Mouse (Mus musculus) liver, embryonic 14.5 days (tissue): ENCODE results near the gene Sstr1. TPM values are rescaled to one million over a fixed set of nuclear protein-coding genes. Genes with fewer than 3 reads are reported as not detected.

Source experiments
- ATAC-seq: fragments of 200-750 bp; cut with Nextera tagmentation; 2 replicates; pipeline ENCODE4 v1.8.0; 2017; ENCODE audit warnings: moderate number of reproducible peaks, mild to moderate bottlenecking, moderate library complexity; ENCODE audit not compliant: insufficient read depth
- DNase-seq, 3 experiments: peaks; one replicate each; pipeline ENCODE4 v3.0.0-alpha.2; 2012 to 2013; ENCODE audit warnings: low read depth in 3 of 3, low spot score in 3 of 3
- H3K27ac ChIP-seq: fragments of 300-500 bp; sonication (generic); 2 replicates; pipeline ENCODE4 v1.5.1; 2014; ENCODE audit warnings: moderate library complexity, mild to moderate bottlenecking, control low read depth, inconsistent platforms
- H3K27me3 ChIP-seq: fragments of 300-500 bp; sonication (generic); 2 replicates; pipeline ENCODE4 v1.6.1; 2014; ENCODE audit warnings: mild to moderate bottlenecking, low read length, moderate library complexity; ENCODE audit not compliant: control insufficient read depth, insufficient read depth
- H3K36me3 ChIP-seq: fragments of 300-500 bp; sonication (generic); replicated peaks from 2 replicates; pipeline ENCODE4 v1.6.1; 2014; ENCODE audit warnings: low read depth; ENCODE audit not compliant: control insufficient read depth, insufficient read depth
- H3K4me1 ChIP-seq, 2 experiments: fragments of 200-500 bp in 1 of 2; fragments of 300-500 bp in 1 of 2; sonication (generic) in 1 of 2; replicated peaks; 2 replicates each; pipeline ENCODE4 v1.6.1; 2012 to 2014; ENCODE audit warnings: antibody characterized with exemption in 1 of 2, inconsistent platforms in 1 of 2, low read length in 1 of 2; ENCODE audit not compliant: control insufficient read depth in 2 of 2, insufficient read depth in 2 of 2
- H3K4me2 ChIP-seq: fragments of 300-500 bp; sonication (generic); 2 replicates; pipeline ENCODE4 v1.6.1; 2014; ENCODE audit warnings: low read depth, mild to moderate bottlenecking, control low read depth, moderate library complexity
- H3K4me3 ChIP-seq, 2 experiments: fragments of 200-500 bp in 1 of 2; fragments of 300-500 bp in 1 of 2; sonication (generic) in 1 of 2; 2 replicates each; pipeline ENCODE4 v1.5.1; 2012 to 2014; ENCODE audit warnings: low read depth in 2 of 2, low read length in 2 of 2, mild to moderate bottlenecking in 2 of 2, control low read depth in 1 of 2, inconsistent platforms in 1 of 2, moderate library complexity in 1 of 2; ENCODE audit not compliant: insufficient read depth in 1 of 2
- H3K9ac ChIP-seq: fragments of 300-500 bp; sonication (generic); replicated peaks from 2 replicates; pipeline ENCODE4 v1.6.1; 2014; ENCODE audit warnings: mild to moderate bottlenecking, control low read depth, moderate library complexity
- H3K9me3 ChIP-seq: fragments of 300-500 bp; sonication (generic); 2 replicates; pipeline ENCODE4 v1.6.1; 2016; ENCODE audit warnings: low read length, mixed read lengths; ENCODE audit not compliant: control insufficient read depth
- CTCF ChIP-seq: IDR thresholded peaks from 2 replicates; pipeline ENCODE4 v1.5.1; 2016; ENCODE audit warnings: antibody characterized with exemption, low read depth, control low read depth
- EP300 ChIP-seq: IDR thresholded peaks from 2 replicates; pipeline ENCODE4 v1.6.1; 2016; ENCODE audit warnings: antibody characterized with exemption, low read depth
- WGBS: fragments of 180-500 bp; shearing (Covaris S2); extraction: QIAGEN DNeasy Blood & Tissue Kit; methylation state at CpG from one replicate; pipeline ENCODE4 v1.1.7; 2014; ENCODE audit not compliant: insufficient replicate concordance; 5-methylcytosine and 5-hydroxymethylcytosine counted together
- polyA plus RNA-seq, 2 experiments: library from polyadenylated mRNA; depleted of rRNA in 1 of 2; stranded (reverse) in 1 of 2; unstranded in 1 of 2; fragments of >200 nt; fragmentation: Nextera tagmentation in 1 of 2; extraction: Ambion mirVana in 1 of 2; gene quantifications; 2 replicates each; pipeline versions ENCODE4 v1.2.1 to v1.2.3; 2012 to 2014

The Sstr1 gene
- polyA plus RNA-seq, 2 experiments: 0.02 TPM; not detected in 1

DNA sequence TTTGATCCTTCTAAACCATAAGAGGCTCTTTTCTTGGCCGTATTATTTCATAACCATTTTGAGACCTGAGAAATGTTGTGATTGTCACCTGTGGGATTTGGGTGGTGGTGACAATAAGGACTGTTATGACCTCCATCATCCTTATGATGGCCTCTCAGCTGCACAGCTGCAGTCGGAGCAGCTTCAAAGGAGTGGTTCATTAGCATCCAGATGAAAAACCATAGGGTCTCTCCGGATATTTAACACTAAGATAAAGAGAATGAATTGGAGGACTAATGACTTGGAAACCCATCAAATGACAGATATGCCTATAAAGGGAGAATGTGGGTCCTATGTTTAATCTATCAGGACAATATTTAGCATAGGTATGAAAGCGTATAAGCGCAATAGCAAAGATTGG, 14.1 kb downstream of the Sstr1 start:
- H3K27ac ChIP-seq: no peak overlapping the region
- no peak overlapping the region for H3K9ac ChIP-seq
- ATAC-seq (no peak), DNase-seq (no peak)
- no peak overlapping the region for H3K4me3 ChIP-seq
- TF ChIP-seq CTCF (no peak), EP300 (no peak)
- 66% methylated on average over 5 of the region's 5 CpGs for WGBS
- H3K9me3 ChIP-seq: no peaks in the 10 kb centered on the region
- no peaks in the 10 kb centered on the region for H3K4me1 ChIP-seq
- no peak overlapping the region for H3K4me2 ChIP-seq
- no peaks in the 10 kb centered on the region for H3K27me3 ChIP-seq
- no peaks in the 10 kb centered on the region for H3K36me3 ChIP-seq

DNA sequence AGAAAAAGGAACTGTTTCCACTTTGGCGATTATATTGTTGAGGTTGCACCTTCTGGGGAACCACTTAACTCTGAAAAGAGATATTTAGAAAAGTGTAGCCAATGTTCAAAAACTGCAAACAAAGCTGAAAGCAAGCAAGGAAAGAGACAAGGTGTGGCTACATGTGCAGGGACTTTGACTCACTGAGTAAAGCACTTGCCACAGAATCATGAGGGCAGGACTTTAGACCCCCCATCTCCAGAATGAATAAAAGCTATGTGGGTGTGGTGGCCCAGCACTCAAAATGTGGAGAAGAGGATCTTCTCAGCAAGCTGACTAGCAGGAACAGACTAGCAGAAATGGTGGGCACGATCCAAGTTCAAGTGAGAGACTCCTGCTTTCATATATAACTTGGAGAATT, 20.9 kb downstream of the Sstr1 start:
- no peak overlapping the region for H3K27ac ChIP-seq
- no peak overlapping the region for H3K9ac ChIP-seq
- H3K36me3 ChIP-seq: no peaks in the 10 kb centered on the region
- DNase-seq: no peak
- H3K4me1 ChIP-seq: no peaks in the 10 kb centered on the region
- no peaks in the 10 kb centered on the region for H3K27me3 ChIP-seq
- TF ChIP-seq CTCF (no peak), EP300 (no peak)
- no peak overlapping the region for H3K4me2 ChIP-seq
- 38% methylated on average over 2 of the region's 2 CpGs for WGBS
- no peak for ATAC-seq
- H3K4me3 ChIP-seq: no peak overlapping the region
- no peaks in the 10 kb centered on the region for H3K9me3 ChIP-seq

DNA sequence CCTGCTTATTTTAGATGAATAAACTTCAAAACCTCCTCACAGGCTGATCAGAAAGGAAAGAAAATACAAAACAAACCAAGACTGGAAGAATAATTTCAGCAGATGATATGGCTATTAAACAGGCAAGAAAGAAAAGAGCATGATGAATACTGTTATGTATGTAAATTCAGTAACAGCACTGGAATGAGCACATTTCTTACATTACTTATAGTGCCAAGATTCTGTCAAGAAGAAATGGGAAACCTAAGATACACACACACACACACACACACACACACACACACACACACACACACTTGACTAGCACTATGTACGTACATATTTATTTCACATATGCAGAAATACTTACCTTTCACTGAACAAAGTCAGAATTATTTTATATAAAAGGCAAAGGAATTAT, 40.3 kb downstream of the Sstr1 start:
- Histone ChIP-seq H3K9me3 (no peaks in the 10 kb centered on the region), H3K27me3 (no peaks in the 10 kb centered on the region), H3K4me2 (no peak overlapping the region), H3K9ac (no peak overlapping the region), H3K4me3 (no peak overlapping the region), H3K36me3 (no peaks in the 10 kb centered on the region), H3K27ac (no peak overlapping the region), H3K4me1 (no peaks in the 10 kb centered on the region)
- WGBS: 62% methylated on average over 1 of the region's 1 CpGs
- TF ChIP-seq EP300: no peak
- no peak for TF ChIP-seq CTCF
- no peak for DNase-seq
- ATAC-seq: no peak

Other genes with a start within 250 kb of the Sstr1 start
- gene Clec14a, start 57.5 kb downstream of the Sstr1 start, polyA plus RNA-seq (2012; rRNA removed): 2.2 and 2.6 TPM in 2 replicates
- 5.3 and 5.4 TPM in 2 replicates for gene Clec14a, start 57.5 kb downstream of the Sstr1 start, polyA plus RNA-seq (2014; fragmentation: Nextera tagmentation; extraction: Ambion mirVana)